Mouse (Mus musculus) ovary, postnatal 36 days (tissue): Measurements from ENCODE around the gene Olfr1391.
"Not testable (repeated sequence)": the region's sequence is repeated elsewhere in the genome, so short reads cannot be mapped to it uniquely, and the experiment has no call there.

ENCODE experiments used
- DNase-seq: peaks from one replicate; pipeline ENCODE4 v3.0.0; 2022; ENCODE audit warnings: low spot score, mixed read lengths

Gene Olfr1391

DNA sequence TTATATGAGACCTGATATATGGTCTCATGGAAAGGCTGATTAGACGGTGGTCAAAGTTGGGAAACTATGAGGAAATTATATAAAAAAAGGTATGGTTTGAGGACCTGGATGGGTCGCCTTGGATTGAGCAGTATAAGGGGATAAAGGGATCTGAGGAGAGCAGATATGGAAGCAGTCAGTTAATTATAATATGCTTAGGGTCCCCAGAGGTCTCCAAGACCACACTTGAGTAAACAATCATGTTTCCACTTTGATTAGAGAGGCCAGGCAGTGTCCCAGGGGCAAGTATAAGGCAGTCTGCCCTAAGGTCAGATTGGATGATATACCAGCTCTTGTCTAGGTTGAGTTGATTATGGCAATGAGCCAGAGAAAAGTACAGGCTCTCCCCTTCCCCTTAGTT lies at the start of gene Olfr1391:
Olfr1391 (plus strand) TSS at position 301 of the 400 bp plus-strand sequence.
- no peak for DNase-seq

DNA sequence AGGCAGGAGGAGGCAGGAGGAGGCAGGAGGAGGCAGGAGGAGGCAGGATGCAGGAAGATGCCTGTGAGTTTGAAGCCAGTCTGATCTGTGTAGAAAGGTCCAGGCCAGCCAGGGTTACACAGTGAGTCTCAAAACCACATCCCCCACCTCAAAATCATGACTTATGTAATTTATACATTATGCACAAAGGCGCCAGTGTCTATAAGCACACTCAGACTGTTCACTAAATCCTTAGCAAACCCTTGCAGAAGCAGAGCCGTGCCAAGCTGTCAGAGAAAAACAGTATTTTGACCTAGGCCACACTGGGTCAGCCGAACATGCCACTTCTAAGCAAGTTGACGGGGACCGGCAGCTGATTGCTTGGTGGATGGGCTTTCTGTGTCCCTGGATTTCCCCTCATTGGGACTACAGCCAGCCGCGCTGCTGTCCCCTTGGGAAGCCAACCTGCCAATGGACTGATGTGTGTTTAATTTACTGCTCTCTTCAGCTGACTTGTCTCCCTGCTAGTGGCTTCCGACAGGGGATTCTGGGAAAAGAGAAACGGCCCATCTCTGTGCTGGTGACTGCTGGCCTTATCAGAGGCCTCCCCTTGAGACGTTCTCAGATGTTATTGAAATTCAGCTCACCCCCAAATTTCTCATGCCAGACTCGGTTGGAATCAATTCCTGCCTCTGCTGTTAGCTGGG lies 48.6 kb upstream of the Olfr1391 start:
- no peak for DNase-seq

DNA sequence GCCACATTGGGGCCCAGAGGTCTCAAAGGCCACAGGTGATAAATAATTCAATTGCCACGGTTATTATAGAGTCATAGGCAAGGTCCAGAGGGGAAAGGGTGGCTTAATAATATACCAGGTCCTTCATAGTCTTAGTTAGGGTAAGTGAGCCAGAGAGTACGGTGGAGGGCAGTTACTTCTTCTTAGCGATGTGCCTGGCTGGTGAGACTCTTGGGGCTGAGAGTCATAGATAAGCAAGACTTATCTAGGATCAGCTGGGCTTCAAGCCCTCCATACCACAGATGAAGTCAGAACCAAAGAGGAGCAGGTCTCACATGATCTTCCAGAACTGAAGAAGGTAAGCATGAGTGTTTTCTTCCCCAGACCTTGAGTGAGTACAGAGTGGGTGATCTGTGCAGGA lies 44.3 kb upstream of the Olfr1391 start, which contains the start of gene Olfr1393:
Olfr1393 (plus strand) TSS at position 83 of the 400 bp plus-strand sequence.
- no peak for DNase-seq

DNA sequence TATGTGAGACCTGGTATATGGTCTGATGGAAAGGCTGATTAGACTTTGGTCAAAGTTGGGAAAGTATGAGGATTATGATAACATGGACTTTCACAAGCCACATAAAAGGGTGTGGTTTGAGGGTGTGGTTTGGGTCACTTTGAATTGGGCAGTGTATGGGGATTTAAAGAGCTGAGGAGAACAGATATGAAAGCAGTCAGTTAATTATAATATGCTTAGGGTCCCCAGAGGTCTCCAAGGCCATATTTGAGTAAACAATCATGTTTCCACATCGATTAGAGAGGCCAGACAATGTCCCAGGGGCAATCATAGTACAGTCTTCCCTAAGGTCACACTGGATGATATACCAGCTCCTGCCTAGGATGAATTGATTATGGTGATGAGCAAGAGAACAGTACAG lies 37.6 kb upstream of the Olfr1391 start, which contains the start of gene Olfr1392:
Olfr1392 (plus strand) TSS at position 301 of the 400 bp plus-strand sequence.
- not testable (repeated sequence) for DNase-seq

DNA sequence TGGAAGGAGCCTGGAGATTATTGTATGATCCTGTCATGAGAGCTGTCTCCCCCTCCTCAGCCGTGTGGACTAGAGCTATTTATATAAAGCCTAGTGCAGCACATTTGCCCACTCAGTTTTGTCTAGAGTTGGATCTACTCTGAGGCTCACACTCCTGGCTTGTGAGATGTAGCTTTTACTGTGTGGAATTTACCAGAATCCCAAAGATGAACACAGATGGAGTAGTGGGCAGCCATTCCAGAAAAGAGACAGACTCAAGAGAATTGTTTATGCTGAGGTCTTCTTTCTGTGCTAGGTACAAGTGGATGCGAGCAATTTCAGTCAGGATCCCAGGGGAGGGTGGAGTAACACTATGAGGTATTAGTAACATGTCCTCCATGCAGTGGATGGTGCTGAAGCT lies 35.3 kb upstream of the Olfr1391 start:
- DNase-seq = no peak

DNA sequence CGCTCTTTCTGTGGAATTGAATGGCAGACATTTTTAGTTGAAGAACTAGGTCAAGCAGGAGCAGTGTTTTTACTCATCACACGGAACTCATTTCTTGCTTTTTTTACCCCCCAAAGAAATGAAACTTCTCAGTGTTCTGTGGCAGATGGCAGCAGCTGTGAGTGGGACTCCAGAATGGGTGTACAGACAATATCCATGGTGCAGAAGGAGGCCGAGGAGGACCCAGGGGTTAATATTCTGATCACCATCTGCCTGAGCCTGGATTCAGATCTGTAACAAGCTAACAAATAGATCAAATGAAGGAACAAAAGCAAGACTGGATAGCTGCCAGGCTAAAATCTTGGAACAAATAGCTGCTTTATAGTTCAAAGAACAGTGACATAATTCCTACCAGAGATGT lies 29.8 kb upstream of the Olfr1391 start:
- no peak for DNase-seq

DNA sequence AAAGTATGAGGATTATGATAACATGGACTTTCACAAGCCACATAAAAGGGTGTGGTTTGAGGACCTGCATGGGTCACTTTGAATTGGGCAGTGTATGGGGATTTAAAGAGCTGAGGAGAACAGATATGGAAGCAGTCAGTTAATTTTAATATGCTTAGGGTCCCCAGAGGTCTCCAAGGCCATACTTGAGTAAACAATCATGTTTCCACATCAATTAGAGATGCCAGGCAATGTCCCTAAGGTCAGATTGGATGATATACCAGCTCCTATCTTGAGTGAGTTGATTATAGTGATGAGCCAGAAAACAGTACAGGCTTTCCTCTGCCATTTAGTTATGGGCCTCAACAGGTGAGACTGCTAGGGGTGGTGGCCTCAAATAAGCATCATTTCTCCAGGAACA lies 18.1 kb upstream of the Olfr1391 start, which contains the start of gene Olfr10:
Olfr10 (plus strand) TSS at position 301 of the 400 bp plus-strand sequence.
- DNase-seq = no peak

DNA sequence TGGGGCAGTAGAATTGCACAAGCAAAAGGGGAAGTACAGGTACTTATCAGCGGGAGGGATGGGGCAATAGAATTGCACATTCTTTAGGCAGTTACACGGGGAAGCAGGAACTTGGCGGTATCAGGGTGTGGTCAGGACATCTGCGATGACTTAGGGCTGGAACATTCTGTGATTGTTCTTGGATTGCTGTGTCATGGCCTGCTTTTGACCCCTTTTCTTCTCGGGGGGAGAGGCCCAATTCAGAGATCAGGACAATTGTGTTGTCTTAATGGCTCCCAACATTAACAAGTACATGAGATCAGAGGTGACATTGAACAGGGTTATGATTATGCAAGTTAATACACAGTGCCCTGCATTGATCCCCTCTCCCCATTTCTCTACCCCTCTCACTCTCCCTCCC lies 14.0 kb upstream of the Olfr1391 start:
- not testable (repeated sequence) for DNase-seq

DNA sequence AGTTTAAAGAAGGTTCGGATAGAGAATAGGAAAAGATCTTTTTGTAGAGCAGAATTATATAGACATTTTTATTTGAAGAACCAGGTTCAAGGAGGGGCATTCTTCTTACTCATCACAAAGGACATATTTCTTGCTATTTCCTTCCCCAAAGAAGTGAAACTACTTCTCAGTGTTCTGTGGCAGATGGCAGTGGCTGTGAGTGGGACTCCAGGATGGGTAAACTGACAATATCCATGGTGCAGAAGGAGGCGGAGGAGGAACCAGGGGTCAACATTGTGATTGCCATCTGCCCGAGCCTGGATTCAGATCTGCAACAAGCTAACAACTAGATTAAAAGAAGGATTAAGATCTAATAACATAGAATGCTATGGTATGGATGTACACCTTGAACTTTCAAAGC lies 4.2 kb downstream of the Olfr1391 start:
- no peak for DNase-seq

DNA sequence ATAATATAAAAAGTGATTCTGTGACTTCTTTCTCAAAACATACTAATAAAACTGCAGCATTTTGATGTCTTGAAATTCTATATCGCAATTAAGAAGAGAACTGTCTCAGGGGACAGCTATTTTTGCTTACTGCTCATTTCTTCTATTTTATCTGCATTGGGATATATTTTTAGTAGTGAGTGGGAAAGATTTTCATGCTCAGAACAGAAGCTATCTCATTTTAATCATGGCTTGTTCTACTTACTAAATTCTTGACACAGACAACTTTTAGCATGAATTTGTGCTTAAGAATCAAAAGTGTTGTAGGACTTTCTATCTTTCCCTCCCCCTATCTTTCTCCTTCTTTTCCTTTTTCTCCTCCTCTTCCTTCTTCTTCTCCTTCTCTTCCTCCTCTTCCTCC lies 7.1 kb downstream of the Olfr1391 start:
- no peak for DNase-seq

DNA sequence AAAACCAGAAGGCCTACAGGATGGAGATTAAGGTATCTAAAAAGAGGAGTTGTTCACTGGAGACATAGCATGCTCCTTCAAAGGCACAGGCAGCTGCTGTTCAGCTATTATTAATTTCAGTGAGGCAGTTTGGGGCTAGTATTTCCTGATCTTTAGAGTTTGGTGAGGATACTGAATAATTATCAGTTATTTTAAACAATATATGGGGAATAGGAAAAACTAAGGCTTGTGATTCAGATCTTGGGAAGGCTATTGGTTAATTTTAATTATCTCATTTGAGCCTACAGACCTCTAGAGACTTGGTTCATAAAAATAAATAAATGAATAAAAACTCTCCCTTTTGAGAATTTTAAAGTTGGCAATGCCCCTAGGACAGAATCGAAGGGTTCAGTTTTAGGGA lies 12.3 kb downstream of the Olfr1391 start, which contains the start of gene Olfr1390:
Olfr1390 (plus strand) TSS at position 301 of the 400 bp plus-strand sequence.
- no peak for DNase-seq

DNA sequence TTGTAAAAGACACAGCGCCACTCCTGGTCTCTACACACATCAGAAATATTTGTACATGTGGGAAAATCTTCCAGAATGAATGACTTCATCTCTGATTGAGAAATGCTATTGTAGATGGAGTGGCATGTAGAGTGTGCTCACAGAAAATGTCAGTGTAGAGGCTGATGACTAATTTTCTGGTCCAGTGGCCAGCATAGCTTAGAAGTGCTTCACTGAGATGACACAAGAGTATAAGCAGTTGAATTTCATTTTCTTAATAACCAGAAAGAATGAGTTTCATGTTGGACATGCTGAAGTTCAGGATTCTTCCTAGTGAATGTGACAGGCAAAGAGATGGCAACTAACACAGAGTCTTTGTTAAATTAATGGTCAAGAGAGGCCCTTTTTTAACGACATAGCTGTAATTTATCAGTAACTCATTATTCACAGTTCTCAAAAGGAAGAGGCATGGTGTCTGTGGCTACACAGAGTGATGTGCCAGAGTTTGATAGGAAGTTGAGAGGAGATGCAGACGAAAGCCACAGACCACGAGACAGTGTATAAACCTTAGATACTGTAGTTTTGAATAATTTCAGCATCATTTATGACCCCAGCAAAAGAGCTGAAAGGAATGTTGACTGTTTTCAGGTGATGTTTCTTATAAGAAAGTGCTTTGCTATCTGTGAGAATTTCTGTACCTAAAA lies 14.7 kb downstream of the Olfr1391 start:
- no peak for DNase-seq
